In the genomic region with DNA sequence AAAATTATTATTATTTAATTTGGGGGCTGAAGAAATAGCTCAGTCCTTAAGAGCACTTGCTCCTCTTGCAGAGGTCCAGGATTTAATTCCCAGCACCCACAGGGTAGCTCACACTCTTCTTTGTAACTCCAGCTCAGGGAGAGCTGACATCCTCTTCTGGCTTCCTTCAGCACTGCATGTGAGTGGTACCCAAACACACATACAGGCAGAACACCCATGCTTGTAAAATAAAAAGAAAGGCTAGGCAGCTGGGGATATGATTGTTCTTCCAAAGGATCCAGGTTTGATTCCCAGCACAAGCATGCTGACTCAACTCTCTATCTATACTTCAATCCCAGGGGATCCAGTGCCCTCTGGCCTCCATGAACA, we compare ENCODE assay signal across 8 mouse cellular contexts. TPM values are rescaled to one million over a fixed set of nuclear protein-coding genes. Genes with fewer than 3 reads are reported as not detected.
DNase-seq lines count a peak whose midpoint lies in the region; ATAC-seq lines count a peak whose summit lies in the region.

No protein-coding gene starts in this region.

- H3K4me2 ChIP-seq in kidney, embryonic 15.5 days = peak overlapping the region; percentile 81
- peak overlapping the region; percentile 91 for H3K4me2 ChIP-seq in hindbrain, embryonic 16.5 days (ENCODE audit: low read length)
- peak overlapping the region; percentile 93 for H3K4me2 ChIP-seq in midbrain, embryonic 16.5 days (ENCODE audit: low read length)

- no peak for DNase-seq in kidney, adult 18-20 months
- peak; percentile 31 for DNase-seq in adipocyte (ENCODE audit: low spot score)
- no peak for DNase-seq in Muller cell, postnatal 12 days (ENCODE audit: inconsistent ontology term)
- no peak for DNase-seq in layer of hippocampus, postnatal 25 days (ENCODE audit: extremely low spot score in 1 of 2, low spot score in 1 of 2)
- DNase-seq in left cerebral cortex, adult 8-10 months (ENCODE audit: low spot score in 2 of 2) = no peak

- H3K27me3 ChIP-seq in kidney, embryonic 15.5 days = no peaks in the 10 kb centered on the region
- H3K27me3 ChIP-seq in hindbrain, embryonic 16.5 days (replicated peaks; ENCODE audit: control insufficient read depth, insufficient read depth, low read length) = no peaks in the 10 kb centered on the region
- H3K27me3 ChIP-seq in midbrain, embryonic 16.5 days (ENCODE audit: control insufficient read depth, insufficient read depth, low read depth, low read length) = no peaks in the 10 kb centered on the region

- H3K4me3 ChIP-seq in kidney, embryonic 15.5 days (replicated peaks) = peak overlapping the region; percentile 86
- H3K4me3 ChIP-seq in hindbrain, embryonic 16.5 days (ENCODE audit: low read length) = no peak overlapping the region
- H3K4me3 ChIP-seq in midbrain, embryonic 16.5 days (ENCODE audit: low read depth, low read length) = no peak overlapping the region

- H3K9me3 ChIP-seq in kidney, embryonic 15.5 days (replicated peaks) = no peaks in the 10 kb centered on the region
- H3K9me3 ChIP-seq in hindbrain, embryonic 16.5 days (ENCODE audit: control insufficient read depth, low read length) = no peaks in the 10 kb centered on the region
- H3K9me3 ChIP-seq in midbrain, embryonic 16.5 days (replicated peaks; ENCODE audit: control insufficient read depth, low read length, poor library complexity, severe bottlenecking) = no peaks in the 10 kb centered on the region

- peaks cover 31% of the 10 kb centered on the region for H3K4me1 ChIP-seq in kidney, embryonic 15.5 days
- H3K4me1 ChIP-seq in hindbrain, embryonic 16.5 days (ENCODE audit: control insufficient read depth, insufficient read depth, low read depth, low read length) = peaks cover 22% of the 10 kb centered on the region
- H3K4me1 ChIP-seq in midbrain, embryonic 16.5 days (ENCODE audit: control insufficient read depth, insufficient read depth, low read length) = peaks cover 26% of the 10 kb centered on the region

- peaks cover 31% of the 10 kb centered on the region for H3K36me3 ChIP-seq in kidney, embryonic 15.5 days
- H3K36me3 ChIP-seq in hindbrain, embryonic 16.5 days (ENCODE audit: control insufficient read depth, insufficient read depth, low read length) = peaks cover 11% of the 10 kb centered on the region
- H3K36me3 ChIP-seq in midbrain, embryonic 16.5 days (ENCODE audit: control insufficient read depth, insufficient read depth, low read length) = peaks cover 11% of the 10 kb centered on the region

- ATAC-seq in kidney, embryonic 15.5 days (replicated peaks; ENCODE audit: low FRiP score) = no peak
- no peak for ATAC-seq in hindbrain, embryonic 16.5 days
- no peak for ATAC-seq in midbrain, embryonic 16.5 days

- peak overlapping the region; percentile 85; the same call in 1 of the 2 replicates for H3K9ac ChIP-seq in kidney, embryonic 15.5 days
- H3K9ac ChIP-seq in hindbrain, embryonic 16.5 days (ENCODE audit: low read depth, low read length) = no peak overlapping the region; the same call in 1 of the 2 replicates
- no peak overlapping the region for H3K9ac ChIP-seq in midbrain, embryonic 16.5 days (ENCODE audit: low read depth, low read length)

- H3K27ac ChIP-seq in kidney, embryonic 15.5 days = peak overlapping the region; percentile 85; the same call in 1 of the 2 replicates
- no peak overlapping the region for H3K27ac ChIP-seq in hindbrain, embryonic 16.5 days (ENCODE audit: low read depth, low read length)
- H3K27ac ChIP-seq in midbrain, embryonic 16.5 days (ENCODE audit: low read length) = no peak overlapping the region

RNA-seq across cellular contexts. Expression of gene Polr2g, which starts 0.6 kb away (rescaled TPM):
- 172 and 187 TPM in 2 replicates for polyA plus RNA-seq in kidney, embryonic 15.5 days (2015; fragmentation: Nextera tagmentation; extraction: Ambion mirVana)
- polyA plus RNA-seq in hindbrain, embryonic 16.5 days (2015; fragmentation: Nextera tagmentation; extraction: Ambion mirVana) = 136 and 147 TPM in 2 replicates
- polyA plus RNA-seq in midbrain, embryonic 16.5 days (2015; fragmentation: Nextera tagmentation; extraction: Ambion mirVana) = 136 and 140 TPM in 2 replicates
- 100 to 1,000 TPM; 112 to 130 TPM for total RNA-seq in layer of hippocampus, postnatal 25 days (2021)
- total RNA-seq in left cerebral cortex, adult 8-10 months (2022) = 100 to 1,000 TPM; 107 to 116 (median 109) TPM

RNA-seq across cellular contexts. Expression of gene Zbtb3, which starts 3.4 kb away (rescaled TPM):
- 5.1 and 5.7 TPM in 2 replicates for polyA plus RNA-seq in kidney, embryonic 15.5 days (2015; fragmentation: Nextera tagmentation; extraction: Ambion mirVana)
- 8.0 and 8.1 TPM in 2 replicates for polyA plus RNA-seq in hindbrain, embryonic 16.5 days (2015; fragmentation: Nextera tagmentation; extraction: Ambion mirVana)
- polyA plus RNA-seq in midbrain, embryonic 16.5 days (2015; fragmentation: Nextera tagmentation; extraction: Ambion mirVana) = 7.6 and 8.9 TPM in 2 replicates
- total RNA-seq in layer of hippocampus, postnatal 25 days (2021) = 1 to 10 TPM; 6.4 to 6.6 TPM
- total RNA-seq in left cerebral cortex, adult 8-10 months (2022) = 1 to 10 TPM; 4.9 to 7.3 (median 5.8) TPM

RNA-seq across cellular contexts. Expression of gene Taf6l, which starts 12.7 kb away (rescaled TPM):
- polyA plus RNA-seq in kidney, embryonic 15.5 days (2015; fragmentation: Nextera tagmentation; extraction: Ambion mirVana) = 31.5 and 35.1 TPM in 2 replicates
- polyA plus RNA-seq in hindbrain, embryonic 16.5 days (2015; fragmentation: Nextera tagmentation; extraction: Ambion mirVana) = 31.7 and 33.1 TPM in 2 replicates
- 30.7 and 32.9 TPM in 2 replicates for polyA plus RNA-seq in midbrain, embryonic 16.5 days (2015; fragmentation: Nextera tagmentation; extraction: Ambion mirVana)
- total RNA-seq in layer of hippocampus, postnatal 25 days (2021) = 10 to 100 TPM; 13.8 to 14.1 TPM
- 10 to 100 TPM; 13.7 to 18.1 (median 15.9) TPM for total RNA-seq in left cerebral cortex, adult 8-10 months (2022)

RNA-seq across cellular contexts. Expression of gene Ttc9c, which starts 20.2 kb away (rescaled TPM):
- 61.7 and 62.7 TPM in 2 replicates for polyA plus RNA-seq in kidney, embryonic 15.5 days (2015; fragmentation: Nextera tagmentation; extraction: Ambion mirVana)
- polyA plus RNA-seq in hindbrain, embryonic 16.5 days (2015; fragmentation: Nextera tagmentation; extraction: Ambion mirVana) = 51.6 and 54.3 TPM in 2 replicates
- polyA plus RNA-seq in midbrain, embryonic 16.5 days (2015; fragmentation: Nextera tagmentation; extraction: Ambion mirVana) = 55.0 and 61.6 TPM in 2 replicates
- 10 to 100 TPM; 35.3 to 36.4 TPM for total RNA-seq in layer of hippocampus, postnatal 25 days (2021)
- total RNA-seq in left cerebral cortex, adult 8-10 months (2022) = 10 to 100 TPM; 38.5 to 40.8 (median 39.2) TPM

RNA-seq across cellular contexts. Expression of gene Hnrnpul2, which starts 20.9 kb away (rescaled TPM):
- polyA plus RNA-seq in kidney, embryonic 15.5 days (2015; fragmentation: Nextera tagmentation; extraction: Ambion mirVana) = 5.6 and 6.4 TPM in 2 replicates
- polyA plus RNA-seq in hindbrain, embryonic 16.5 days (2015; fragmentation: Nextera tagmentation; extraction: Ambion mirVana) = 5.1 and 5.8 TPM in 2 replicates
- polyA plus RNA-seq in midbrain, embryonic 16.5 days (2015; fragmentation: Nextera tagmentation; extraction: Ambion mirVana) = 5.3 and 6.2 TPM in 2 replicates
- total RNA-seq in layer of hippocampus, postnatal 25 days (2021) = 100 to 1,000 TPM; 109 to 120 TPM
- total RNA-seq in left cerebral cortex, adult 8-10 months (2022) = 100 to 1,000 TPM; 113 to 120 (median 118) TPM
